Mouse (Mus musculus): ENCODE results near the gene Tmem274.

GRCm38 (mm10) chr4:149457831-149458430 is 19.2 kb upstream of the Tmem274 start:
- TF ChIP-seq POLR2A (IDR thresholded peaks at IDR 0.05; ENCODE audit: extremely low read depth, insufficient read depth, low read length) = no peak
- no peak for TF ChIP-seq CTCF (IDR thresholded peaks at IDR 0.05; ENCODE audit: low read depth, low read length)
